Mouse (Mus musculus): ENCODE data around the gene Pnp.

DNA sequence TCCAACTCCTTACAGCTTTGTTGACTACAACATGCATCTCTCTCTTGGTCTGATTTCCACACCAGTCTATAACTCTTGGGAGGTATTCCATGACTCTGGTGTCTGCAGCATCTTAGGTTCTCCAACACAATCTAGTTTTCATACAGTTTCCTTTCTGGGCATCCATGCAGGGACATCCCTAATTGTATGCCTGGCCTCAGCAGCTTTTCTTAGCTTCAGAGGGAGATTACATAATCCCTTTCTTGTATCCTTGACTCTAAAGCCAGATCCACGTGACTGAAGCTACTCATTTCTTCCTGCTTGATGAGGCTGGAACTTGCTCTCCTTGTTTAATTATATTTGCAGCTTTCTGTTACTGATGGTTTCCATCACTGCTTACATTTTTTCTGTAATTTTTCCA lies 5.8 kb downstream of the Pnp start:
- no peak for TF ChIP-seq CTCF (IDR thresholded peaks at IDR 0.05; ENCODE audit: low read depth)
- TF ChIP-seq EP300 (IDR thresholded peaks at IDR 0.05; ENCODE audit: low read depth), result no peak

Data from heart, postnatal 0 days (tissue).